Mouse (Mus musculus): ENCODE data around the gene Fmnl1. TPM values are rescaled to one million over a fixed set of nuclear protein-coding genes. Genes with fewer than 3 reads are reported as not detected.

Gene Fmnl1
- polyA plus RNA-seq, 1 experiment, result 3.8 TPM

DNA sequence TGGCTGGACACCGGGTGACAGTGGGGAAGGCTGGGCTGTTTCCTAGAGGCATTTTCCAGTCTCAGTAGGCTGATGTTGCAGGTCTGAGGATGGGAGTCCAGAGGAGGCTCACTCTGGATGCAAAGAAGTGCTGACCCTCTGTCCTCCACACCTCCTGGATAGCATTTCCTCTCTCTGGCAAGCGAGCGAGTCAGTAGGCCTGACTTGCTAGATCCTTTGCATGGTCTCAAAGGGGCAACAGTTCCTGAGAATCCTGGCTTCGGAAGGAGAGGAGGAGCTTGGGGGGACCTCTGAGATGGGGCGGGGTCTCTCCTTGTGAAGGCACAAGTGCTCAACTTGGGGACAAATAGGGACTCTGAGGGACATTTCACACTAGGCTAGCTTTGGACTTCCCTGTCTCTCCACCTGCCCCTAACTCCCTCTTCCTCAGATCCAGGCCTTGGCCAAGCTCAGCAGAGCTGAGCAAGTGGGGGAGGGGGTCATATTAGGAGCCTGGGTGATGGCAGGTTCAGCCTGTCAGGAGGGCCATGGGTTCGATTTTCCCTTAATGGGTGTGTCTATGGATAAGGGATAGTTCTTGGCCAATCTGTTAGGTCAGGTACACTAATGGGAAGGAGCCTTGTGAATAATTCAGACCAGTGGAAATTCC, 1.6 kb downstream of the Fmnl1 start:
- Histone ChIP-seq H3K27ac (replicated peaks; ENCODE audit: low read depth, low read length) (peak overlapping the region; percentile 71; the same call in 1 of the 2 replicates), H3K4me3 (ENCODE audit: insufficient read depth, low read depth, low read length) (peak overlapping the region; percentile 75), H3K4me1 (ENCODE audit: control insufficient read depth, insufficient read depth, insufficient read length, low read length) (peaks cover 7% of the 10 kb centered on the region)

DNA sequence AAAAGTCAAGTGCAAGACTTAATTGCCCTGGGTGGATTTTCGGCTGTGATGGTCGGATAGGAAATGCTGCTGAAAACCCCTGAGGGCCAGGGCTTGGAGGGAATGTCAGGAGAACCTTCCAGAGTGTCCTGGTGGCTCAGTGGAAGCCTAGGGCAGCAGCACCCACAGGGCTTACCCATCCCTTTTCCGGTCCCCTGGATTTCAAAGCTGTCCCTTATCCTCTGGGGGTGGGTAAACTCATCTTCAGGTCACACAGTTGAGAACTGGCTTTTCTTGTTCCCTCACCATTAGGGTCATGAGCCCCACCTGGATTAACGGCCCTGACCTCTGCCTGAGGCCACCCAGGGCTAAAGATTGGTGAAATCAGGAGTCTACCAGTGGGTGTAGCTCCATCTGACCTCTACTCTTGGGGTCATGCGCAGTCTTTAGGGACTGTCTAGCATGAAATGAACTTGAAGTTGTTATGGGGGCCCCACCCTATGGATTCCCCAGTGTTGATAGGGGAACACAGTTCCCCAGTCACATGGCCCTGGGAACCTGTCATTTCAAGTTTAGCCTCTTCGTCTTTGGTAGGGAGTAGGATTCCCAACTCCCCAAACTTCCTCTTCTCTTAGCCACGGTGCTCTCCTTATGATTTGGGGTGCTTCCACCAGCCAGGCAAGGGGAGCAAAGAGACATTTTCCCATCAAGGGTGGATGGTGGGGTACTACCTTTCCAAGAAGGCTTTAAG, 2.3 kb downstream of the Fmnl1 start:
- H3K4me3 ChIP-seq (ENCODE audit: insufficient read depth, low read depth, low read length), result 0 out of 2 replicates have a peak overlapping the region, but pooled peaks have one; percentile 3
- peaks cover 7% of the 10 kb centered on the region for H3K4me1 ChIP-seq (ENCODE audit: control insufficient read depth, insufficient read depth, insufficient read length, low read length)
- peak overlapping the region; percentile 14; the same call in 1 of the 2 replicates for H3K27ac ChIP-seq (replicated peaks; ENCODE audit: low read depth, low read length)

DNA sequence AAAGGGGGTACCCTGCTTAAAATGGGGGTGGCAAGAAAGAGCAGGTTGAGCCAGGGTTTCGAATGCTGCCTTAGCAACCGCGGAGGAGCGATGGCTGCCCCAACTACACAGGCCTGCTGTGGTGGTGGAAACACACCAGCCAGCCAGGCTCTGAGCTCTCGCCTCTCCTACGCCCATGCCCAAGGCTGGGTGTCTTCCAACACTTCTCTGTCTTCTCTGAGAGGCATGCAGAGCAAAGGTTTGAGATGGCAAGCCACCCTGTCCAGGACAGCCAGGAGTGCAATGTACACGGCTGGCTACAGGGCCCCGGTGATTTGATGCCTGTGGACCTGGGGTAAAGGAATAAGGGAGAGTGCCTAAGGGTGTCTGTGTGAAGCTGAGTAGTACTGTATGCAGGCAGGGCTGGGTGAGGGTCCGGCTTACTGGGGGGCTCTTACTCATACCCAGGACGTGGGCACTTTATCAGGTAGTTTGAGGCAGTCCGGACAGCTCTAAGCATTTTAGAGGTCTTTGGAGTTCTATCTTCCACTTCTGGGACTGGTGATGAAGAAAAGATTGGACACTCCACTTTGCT, 3.0 kb downstream of the Fmnl1 start:
- Histone ChIP-seq H3K4me1 (ENCODE audit: control insufficient read depth, insufficient read depth, insufficient read length, low read length) (peaks cover 7% of the 10 kb centered on the region), H3K4me3 (ENCODE audit: insufficient read depth, low read depth, low read length) (0 out of 2 replicates have a peak overlapping the region, but pooled peaks have one; percentile 3), H3K27ac (replicated peaks; ENCODE audit: low read depth, low read length) (peak overlapping the region; percentile 30)

DNA sequence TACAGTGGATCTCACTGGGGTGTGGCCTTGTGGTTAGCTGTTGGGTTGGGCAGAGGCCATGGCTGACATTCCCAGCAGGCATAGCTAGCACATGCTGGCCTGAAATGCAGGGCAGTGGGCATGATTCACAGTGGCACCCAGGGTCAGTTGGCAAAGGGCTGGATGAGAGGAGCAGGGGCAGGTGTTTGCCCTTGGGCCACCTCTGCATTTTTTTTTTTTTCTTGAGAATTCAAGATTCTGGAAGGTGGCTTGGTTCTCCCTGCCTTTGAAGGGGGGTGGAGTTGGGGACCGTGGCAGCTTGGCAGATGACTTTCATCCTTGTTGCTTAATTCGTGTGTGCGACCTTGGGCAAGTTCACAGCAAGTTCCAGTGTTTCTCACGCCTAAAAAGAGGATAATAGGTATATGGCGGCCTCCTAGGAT, 3.5 kb downstream of the Fmnl1 start:
- H3K4me1 ChIP-seq (ENCODE audit: control insufficient read depth, insufficient read depth, insufficient read length, low read length), result peaks cover 7% of the 10 kb centered on the region
- peak overlapping the region; percentile 30; the same call in 1 of the 2 replicates for H3K27ac ChIP-seq (replicated peaks; ENCODE audit: low read depth, low read length)
- H3K4me3 ChIP-seq (ENCODE audit: insufficient read depth, low read depth, low read length), result no peak overlapping the region

GRCm38 (mm10) chr11:103174891-103175391, 4.0 kb downstream of the Fmnl1 start:
- Histone ChIP-seq H3K4me3 (ENCODE audit: insufficient read depth, low read depth, low read length) (no peak overlapping the region), H3K4me1 (ENCODE audit: control insufficient read depth, insufficient read depth, insufficient read length, low read length) (peaks cover 7% of the 10 kb centered on the region), H3K27ac (replicated peaks; ENCODE audit: low read depth, low read length) (peak overlapping the region; percentile 86; the same call in 1 of the 2 replicates)

GRCm38 (mm10) chr11:103175688-103176442, 5.0 kb downstream of the Fmnl1 start:
- peak overlapping the region; percentile 39 for H3K4me3 ChIP-seq (ENCODE audit: insufficient read depth, low read depth, low read length)
- peak overlapping the region; percentile 86 for H3K27ac ChIP-seq (replicated peaks; ENCODE audit: low read depth, low read length)

DNA sequence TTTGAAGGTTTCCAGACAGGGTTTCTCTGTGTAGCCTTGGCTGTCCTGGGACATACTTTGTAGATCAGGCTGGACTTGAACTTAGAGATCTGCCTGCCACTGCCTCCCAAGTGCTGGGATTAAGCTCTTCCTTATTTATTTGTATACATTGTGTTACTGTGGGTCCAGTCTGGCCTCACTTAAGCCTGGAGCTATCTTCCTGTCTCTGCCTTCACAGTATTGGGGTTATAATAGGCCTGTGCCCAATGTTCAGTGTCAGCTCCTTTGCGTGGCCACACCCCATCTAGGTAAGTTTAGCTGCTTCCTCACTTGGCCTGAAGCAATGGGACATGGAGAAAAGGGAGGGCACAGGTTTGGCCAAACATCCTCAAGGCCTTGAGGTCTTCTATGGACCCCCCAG, 5.6 kb downstream of the Fmnl1 start:
- Histone ChIP-seq H3K27ac (replicated peaks; ENCODE audit: low read depth, low read length) (peak overlapping the region; percentile 41; the same call in 1 of the 2 replicates), H3K4me1 (ENCODE audit: control insufficient read depth, insufficient read depth, insufficient read length, low read length) (peaks cover 7% of the 10 kb centered on the region), H3K4me3 (ENCODE audit: insufficient read depth, low read depth, low read length) (no peak overlapping the region; the same call in 1 of the 2 replicates)

More at GRCm38 (mm10) chr11:103175688-103176442, 5.0 kb downstream of the Fmnl1 start:
- H3K4me1 ChIP-seq (ENCODE audit: control insufficient read depth, insufficient read depth, insufficient read length, low read length), result peaks cover 7% of the 10 kb centered on the region

DNA sequence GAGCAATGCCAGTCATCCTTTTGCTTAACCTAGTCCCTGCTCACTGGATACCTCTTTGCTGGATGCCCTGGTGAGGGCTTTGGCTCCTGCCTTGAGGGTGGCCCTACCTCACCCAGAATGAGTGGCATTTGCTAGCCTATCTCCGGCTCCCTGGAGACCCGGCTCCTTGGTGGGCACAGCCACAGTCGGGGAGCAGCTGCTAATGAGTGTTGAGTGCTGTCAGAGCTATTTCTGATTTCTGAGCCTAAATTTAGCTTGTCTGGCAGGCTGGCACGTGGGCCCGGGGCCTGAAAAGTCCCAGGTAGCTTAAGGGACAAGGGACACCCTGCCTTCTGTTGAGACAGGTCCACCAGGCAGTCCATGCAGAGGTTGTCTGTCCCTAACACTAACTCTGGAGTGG, 6.3 kb downstream of the Fmnl1 start:
- peaks cover 7% of the 10 kb centered on the region for H3K4me1 ChIP-seq (ENCODE audit: control insufficient read depth, insufficient read depth, insufficient read length, low read length)
- H3K4me3 ChIP-seq (ENCODE audit: insufficient read depth, low read depth, low read length), result no peak overlapping the region
- H3K27ac ChIP-seq (replicated peaks; ENCODE audit: low read depth, low read length), result no peak overlapping the region; the same call in 1 of the 2 replicates

GRCm38 (mm10) chr11:103177815-103178485, 7.0 kb downstream of the Fmnl1 start:
- Histone ChIP-seq H3K4me1 (ENCODE audit: control insufficient read depth, insufficient read depth, insufficient read length, low read length) (peaks cover 7% of the 10 kb centered on the region), H3K4me3 (ENCODE audit: insufficient read depth, low read depth, low read length) (no peak overlapping the region), H3K27ac (replicated peaks; ENCODE audit: low read depth, low read length) (no peak overlapping the region)

GRCm38 (mm10) chr11:103178748-103179147, 7.8 kb downstream of the Fmnl1 start:
- Histone ChIP-seq H3K4me3 (ENCODE audit: insufficient read depth, low read depth, low read length) (no peak overlapping the region), H3K27ac (replicated peaks; ENCODE audit: low read depth, low read length) (no peak overlapping the region), H3K4me1 (ENCODE audit: control insufficient read depth, insufficient read depth, insufficient read length, low read length) (peaks cover 7% of the 10 kb centered on the region)

DNA sequence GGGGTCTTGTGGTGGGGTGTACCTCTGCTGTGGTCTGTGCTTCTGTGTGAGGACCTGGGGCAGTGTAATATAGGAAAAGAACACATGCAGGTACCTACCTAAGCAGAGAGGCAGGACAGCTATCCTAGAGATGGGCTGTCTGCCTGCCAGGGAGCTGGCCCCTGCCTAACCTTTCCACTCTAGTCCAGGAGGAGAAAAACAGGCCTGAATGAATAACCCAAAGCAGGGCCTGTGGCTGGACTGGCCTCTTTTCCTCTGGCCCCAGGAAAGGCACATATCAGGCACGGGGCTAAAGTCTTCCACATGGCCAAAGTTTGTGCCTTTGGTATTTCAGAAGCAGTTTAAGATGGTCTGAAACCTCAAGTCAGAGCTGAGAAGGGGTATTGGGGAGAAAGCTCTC, 9.5 kb downstream of the Fmnl1 start:
- H3K4me1 ChIP-seq (ENCODE audit: control insufficient read depth, insufficient read depth, insufficient read length, low read length), result no peaks in the 10 kb centered on the region; the same call in 1 of the 2 replicates
- no peak overlapping the region for H3K4me3 ChIP-seq (ENCODE audit: insufficient read depth, low read depth, low read length)
- H3K27ac ChIP-seq (replicated peaks; ENCODE audit: low read depth, low read length), result no peak overlapping the region

DNA sequence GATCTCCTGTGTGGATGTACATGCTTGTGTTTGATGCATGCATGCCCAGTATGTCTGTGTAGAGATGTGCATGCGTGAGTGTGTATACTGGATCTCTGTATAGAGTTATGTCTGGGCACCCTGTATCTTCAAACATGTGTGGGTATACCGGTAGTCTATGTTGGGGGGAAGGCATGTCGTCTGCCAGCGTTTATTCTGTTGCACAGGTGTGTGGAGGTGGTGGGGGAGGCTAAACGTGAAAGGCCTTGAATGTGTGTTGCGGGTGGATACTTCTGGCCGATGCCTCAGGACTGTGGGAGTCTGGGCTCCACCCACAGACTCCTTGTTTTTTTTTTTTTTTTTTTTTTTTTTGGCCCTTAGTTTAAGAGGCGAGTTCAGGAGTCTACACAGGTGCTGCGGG, 10.4 kb downstream of the Fmnl1 start:
- H3K4me3 ChIP-seq (ENCODE audit: insufficient read depth, low read depth, low read length), result no peak overlapping the region
- H3K27ac ChIP-seq (replicated peaks; ENCODE audit: low read depth, low read length), result no peak overlapping the region
- no peaks in the 10 kb centered on the region; the same call in 1 of the 2 replicates for H3K4me1 ChIP-seq (ENCODE audit: control insufficient read depth, insufficient read depth, insufficient read length, low read length)

DNA sequence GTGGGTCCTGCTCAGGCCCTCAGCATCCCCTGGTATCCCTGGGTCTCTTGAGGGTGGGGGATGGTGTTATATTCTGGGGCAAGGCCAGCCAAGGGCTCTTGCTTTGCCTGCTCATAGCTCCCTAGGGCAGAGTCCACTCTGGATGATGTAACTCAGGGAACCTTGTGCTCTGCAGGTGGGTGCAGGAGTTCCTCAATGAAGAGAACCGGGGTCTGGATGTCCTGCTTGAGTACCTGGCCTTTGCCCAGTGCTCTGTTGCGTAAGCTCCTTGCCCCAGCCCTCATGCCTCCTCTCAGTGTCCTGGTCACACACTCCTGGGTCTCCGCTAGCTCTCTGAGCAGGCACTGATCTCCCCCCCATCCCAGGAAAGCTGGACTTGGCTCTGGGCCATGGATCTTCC, 11.0 kb downstream of the Fmnl1 start:
- H3K4me1 ChIP-seq (ENCODE audit: control insufficient read depth, insufficient read depth, insufficient read length, low read length), result no peaks in the 10 kb centered on the region; the same call in 1 of the 2 replicates
- no peak overlapping the region for H3K4me3 ChIP-seq (ENCODE audit: insufficient read depth, low read depth, low read length)
- no peak overlapping the region for H3K27ac ChIP-seq (replicated peaks; ENCODE audit: low read depth, low read length)

- Histone ChIP-seq H3K4me3 (ENCODE audit: insufficient read depth, low read depth, low read length) (no peak overlapping the region), H3K27ac (replicated peaks; ENCODE audit: low read depth, low read length) (no peak overlapping the region), H3K4me1 (ENCODE audit: control insufficient read depth, insufficient read depth, insufficient read length, low read length) (no peaks in the 10 kb centered on the region)
Observed at GRCm38 (mm10) chr11:103184891-103185290, 14.0 kb downstream of the Fmnl1 start.

Measured in brown adipose tissue, adult 24 weeks (tissue).